Mouse (Mus musculus): ENCODE results near the gene Htr1a. TPM values are rescaled to one million over a fixed set of nuclear protein-coding genes. Genes with fewer than 3 reads are reported as not detected.

Htr1a gene
- polyA plus RNA-seq, 1 experiment from 2014 or later: 0.13 TPM

Other genes with a start within 250 kb of the Htr1a start
- 10.2 and 10.9 TPM in 2 replicates for gene Rnf180, start 148.8 kb upstream of the Htr1a start, polyA plus RNA-seq (2015; fragmentation: Nextera tagmentation; extraction: Ambion mirVana)

All from embryonic facial prominence, embryonic 13.5 days (tissue).